Mouse (Mus musculus) liver, adult 2 months (tissue): Measurements from ENCODE around the gene Lrp2bp.

ENCODE experiments used
- CTCF ChIP-seq: fragments of 200-500 bp; IDR thresholded peaks from 2 replicates; pipeline ENCODE4 v1.5.1; 2011; ENCODE audit warnings: low read depth, low read length, control low read depth
- POLR2A ChIP-seq: fragments of 200-500 bp; IDR thresholded peaks from 2 replicates; pipeline ENCODE4 v1.6.1; 2011; ENCODE audit warnings: low read length, control low read depth; ENCODE audit not compliant: insufficient read depth; ENCODE audit errors: extremely low read depth

- no peak for TF ChIP-seq POLR2A
- TF ChIP-seq CTCF = no peak
Measured at GRCm38 (mm10) chr8:46075223-46075622, 76.1 kb downstream of the Lrp2bp start.
